Mouse (Mus musculus) MN1 (cell line): ENCODE data around the gene Rhobtb1.

Source experiments
- DNase-seq: peaks from one replicate; pipeline ENCODE4 v3.0.0-alpha.2; 2016; ENCODE audit warnings: low spot score

Gene Rhobtb1

DNA sequence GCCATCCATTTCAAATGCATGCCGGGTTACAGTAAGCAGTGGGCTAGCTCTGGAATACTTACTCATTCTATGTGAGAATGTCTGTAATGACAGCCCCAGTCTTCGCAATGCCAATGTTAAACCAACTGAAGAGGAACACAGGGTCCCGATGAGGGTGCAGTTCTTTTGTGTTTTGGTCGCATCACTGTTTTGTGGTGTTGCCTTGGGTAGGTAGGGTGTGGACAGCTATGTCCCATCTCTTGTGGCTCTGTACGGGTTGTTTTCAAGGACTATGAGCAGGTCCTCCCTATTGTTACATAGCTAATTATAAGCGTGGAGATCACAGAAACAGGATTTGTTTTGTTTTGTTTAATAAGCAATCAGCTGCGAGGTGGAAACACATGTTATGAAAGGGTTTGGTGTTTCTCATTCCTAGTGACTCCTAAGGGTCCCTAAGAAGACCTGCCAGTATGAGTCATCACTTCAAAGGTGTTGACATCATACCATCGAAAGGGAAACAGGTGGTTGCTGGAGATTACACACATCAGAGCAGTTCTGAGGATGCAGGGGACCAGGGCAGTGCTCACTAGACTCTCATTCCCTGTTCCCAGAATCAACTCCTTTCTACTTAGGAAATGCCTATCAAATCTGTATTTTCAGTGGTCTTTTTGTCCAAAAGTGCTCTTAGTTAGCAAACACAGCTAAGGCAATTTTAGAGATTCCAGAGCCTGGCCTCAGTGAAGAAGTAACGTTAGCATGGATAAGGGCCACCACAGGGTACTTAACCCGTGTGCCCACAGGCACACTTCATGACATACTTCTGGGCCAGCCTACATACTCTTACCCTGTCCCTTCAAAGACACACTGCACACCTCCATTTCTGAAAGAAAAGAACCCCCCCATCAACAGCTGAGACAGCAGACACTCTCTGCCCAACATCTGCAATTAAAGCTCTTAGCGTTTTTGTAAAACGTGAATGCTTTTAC is 124.9 kb downstream of the Rhobtb1 start:
- no peak for DNase-seq

DNA sequence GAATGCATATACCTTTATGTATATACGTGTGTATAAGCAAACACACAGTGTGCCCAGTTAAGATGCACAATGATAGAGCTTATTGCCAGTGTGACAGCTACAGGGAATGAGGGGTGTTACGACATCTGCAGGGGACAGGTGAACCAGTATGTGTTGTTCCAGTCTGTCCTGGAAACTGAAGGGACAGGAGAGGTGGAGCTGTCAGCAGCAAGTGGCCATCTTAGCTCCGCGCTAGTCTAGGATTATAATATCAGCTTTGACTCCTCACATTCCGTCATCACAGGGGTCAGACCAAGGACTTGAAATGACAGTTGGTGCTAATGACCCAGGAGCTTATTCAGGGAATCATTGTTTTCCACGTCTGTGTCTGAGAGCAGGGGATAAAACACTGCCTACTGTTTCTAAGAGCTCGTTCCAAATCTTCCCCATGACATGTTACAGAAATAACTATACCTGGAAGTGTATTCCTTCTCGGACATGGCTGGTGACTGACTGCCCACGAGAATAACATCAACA is 125.7 kb downstream of the Rhobtb1 start:
- DNase-seq, result no peak

DNA sequence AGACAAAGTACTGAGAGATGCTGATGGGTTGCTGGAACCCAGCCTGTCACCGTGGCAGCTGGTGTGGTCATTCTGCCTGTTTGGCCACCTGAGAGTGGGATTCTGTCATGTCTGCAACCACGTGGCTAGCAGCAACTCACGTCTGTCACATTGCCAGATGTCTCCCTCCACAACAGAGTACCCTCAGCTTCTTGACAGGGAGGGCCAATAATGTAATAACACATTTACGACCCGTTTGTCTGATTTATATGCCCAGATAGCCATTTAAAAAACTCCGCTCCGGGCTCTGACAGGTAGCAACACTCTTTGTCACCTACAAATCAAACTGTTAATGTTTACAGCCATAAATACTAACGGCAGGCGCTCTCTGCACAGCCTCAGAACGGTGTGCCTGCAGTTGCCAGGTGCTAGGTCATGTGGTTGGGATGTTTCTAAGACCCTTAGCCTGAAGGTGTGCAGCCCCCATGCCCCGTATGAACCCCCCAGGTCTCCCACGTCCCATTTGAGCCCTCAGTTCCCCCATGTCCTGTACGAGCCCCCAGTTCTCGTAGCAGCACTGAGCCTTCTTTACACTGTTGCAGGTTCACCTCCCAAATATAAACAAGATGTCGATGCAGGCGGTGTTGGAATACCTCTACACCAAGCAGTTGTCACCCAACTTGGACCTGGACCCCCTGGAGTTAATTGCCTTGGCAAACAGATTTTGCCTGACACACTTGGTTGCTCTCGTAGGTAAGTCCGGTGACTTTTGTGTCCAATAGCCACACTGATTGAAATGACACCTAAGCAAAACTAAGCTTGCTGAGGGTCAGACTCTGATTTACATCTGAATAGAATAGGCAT is 127.8 kb downstream of the Rhobtb1 start:
- DNase-seq, result no peak

DNA sequence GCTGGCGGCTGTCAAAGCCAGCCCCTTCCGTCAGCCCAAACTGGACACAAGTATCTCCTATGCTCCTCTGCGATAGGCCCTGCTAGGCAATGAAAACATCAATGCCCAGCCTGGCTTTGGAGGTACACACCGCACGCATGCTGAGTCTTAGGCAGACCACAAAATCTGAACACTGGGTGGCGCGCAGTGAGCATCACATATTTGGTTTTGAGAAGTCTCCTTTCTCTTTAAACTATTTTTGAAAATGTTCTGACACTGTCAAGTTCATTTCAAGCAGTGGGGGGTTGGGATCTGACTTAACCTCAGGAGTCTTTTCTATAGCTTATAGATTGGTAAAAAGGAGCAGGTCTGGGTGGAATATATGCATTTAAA is 128.4 kb downstream of the Rhobtb1 start:
- DNase-seq, result no peak

DNA sequence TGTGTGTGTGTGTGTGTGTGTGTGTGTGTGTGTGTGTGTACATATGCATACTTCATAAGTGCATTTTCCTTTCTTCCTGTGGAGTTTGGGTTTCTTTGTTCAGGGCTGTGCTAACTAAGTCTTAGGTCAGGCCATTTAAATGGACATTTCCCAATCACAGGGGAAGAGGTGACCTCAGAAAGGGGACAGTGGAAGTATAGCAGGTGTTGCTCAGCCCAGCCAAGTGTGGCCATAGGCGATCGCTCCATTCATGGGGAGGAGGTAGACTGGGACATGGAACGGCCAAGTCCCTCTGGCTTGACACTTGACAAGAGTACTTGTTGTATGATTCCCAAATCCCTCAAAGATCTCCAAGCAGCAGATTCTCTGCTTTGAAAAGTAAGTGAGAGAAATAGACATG is 135.7 kb downstream of the Rhobtb1 start:
- DNase-seq, result no peak

GRCm38 (mm10) chr10:69288086-69288485 is 136.9 kb downstream of the Rhobtb1 start:
- no peak for DNase-seq

DNA sequence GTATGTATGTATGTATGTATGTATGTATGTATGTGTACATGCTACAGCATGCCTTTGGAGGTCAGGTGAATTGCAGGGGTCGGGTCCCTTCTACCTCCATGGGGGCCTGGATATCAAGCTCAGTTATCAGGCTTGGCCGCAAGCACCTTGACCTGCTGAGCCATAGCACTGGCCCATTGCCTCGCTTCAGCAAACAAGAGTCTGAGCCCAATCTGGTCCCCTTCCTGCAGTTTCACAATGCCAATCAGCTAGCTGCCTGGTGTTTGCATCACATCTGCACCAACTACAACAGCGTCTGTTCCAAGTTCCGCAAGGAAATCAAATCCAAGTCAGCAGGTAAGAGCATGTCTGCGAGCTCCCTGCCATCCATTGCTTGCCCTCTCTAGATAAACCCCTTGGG is 137.5 kb downstream of the Rhobtb1 start:
- DNase-seq, result no peak

DNA sequence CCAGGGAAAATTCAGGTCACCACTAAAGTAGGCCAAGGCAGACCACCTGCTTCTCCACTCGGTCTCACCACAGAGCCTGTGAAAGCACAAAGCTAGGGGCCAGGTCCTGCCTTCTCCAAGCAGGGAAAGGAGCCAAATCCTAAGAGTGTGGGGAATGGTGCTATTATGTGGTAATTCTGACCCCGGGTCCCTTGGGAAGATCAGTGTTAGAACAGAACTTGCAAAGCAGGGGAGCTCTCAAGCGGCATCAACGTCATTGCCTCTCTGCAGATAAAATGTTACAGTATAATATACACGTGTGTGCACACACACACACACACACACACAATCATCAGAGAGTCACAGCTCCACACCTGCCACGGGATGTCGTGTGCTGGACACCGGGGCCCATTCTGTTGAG is 139.5 kb downstream of the Rhobtb1 start:
- no peak for DNase-seq

DNA sequence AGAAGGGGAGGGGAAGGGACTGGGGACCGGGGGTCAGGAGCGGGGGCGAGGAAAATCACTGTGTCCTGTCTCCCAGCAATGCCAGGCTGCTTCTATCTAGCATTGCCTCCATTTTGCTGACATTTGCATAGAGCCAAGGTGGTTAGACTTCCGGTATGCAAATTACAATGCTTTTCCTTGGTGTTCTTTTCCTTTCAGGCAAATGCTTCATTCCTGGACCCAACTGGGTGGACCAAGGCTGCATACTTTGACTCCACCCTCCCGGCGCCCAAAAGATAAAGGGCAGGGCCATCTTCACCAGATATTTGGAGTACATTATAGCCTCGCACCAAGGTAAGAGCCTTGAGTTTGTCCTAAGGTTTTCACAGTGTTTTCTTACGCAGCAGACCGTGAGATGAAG is 144.7 kb downstream of the Rhobtb1 start:
- no peak for DNase-seq

DNA sequence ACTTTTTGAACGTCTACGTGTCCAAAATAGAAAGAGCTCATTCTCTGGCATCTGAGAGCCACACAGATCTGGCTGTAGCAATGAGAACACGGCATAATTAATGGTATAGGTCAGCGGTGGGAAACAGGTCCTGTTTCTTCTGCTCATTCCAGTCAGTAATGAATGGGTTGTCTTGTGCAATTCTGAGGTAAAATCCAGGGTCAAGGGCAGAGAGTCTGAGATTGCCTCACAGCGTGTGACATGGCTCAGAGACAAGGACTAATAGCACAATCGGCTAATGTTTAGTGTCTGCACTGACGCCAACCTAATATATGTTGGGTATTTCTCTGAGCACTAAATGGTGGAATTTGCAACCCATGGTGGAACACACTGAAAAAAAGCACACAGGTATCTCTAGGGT is 148.8 kb downstream of the Rhobtb1 start:
- no peak for DNase-seq

- DNase-seq, result no peak
Observed at GRCm38 (mm10) chr10:69302667-69303066, 151.4 kb downstream of the Rhobtb1 start.

GRCm38 (mm10) chr10:69304819-69305218 is 153.6 kb downstream of the Rhobtb1 start:
- no peak for DNase-seq

GRCm38 (mm10) chr10:69305600-69305999 is 154.4 kb downstream of the Rhobtb1 start:
- DNase-seq, result no peak

DNA sequence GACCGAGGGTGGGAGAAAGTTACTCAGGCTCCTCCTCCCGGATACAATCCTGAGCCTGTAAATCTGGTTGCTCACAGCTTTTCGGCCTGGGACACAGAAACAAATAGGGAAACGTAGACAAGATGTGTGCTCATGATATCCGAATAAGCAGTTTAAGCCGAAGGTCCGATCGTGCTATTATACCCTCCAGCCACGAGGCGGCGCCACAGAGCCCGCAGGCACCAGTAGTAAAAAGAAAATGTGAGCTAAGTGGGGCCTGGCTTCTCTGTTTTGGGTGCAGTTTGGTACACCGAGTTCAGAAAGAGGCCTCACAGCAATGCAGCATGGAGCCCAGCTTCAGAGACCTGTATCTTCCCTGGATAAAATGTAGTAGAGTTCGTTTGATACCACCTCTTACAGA is 155.0 kb downstream of the Rhobtb1 start:
- DNase-seq, result peak; percentile 21

DNA sequence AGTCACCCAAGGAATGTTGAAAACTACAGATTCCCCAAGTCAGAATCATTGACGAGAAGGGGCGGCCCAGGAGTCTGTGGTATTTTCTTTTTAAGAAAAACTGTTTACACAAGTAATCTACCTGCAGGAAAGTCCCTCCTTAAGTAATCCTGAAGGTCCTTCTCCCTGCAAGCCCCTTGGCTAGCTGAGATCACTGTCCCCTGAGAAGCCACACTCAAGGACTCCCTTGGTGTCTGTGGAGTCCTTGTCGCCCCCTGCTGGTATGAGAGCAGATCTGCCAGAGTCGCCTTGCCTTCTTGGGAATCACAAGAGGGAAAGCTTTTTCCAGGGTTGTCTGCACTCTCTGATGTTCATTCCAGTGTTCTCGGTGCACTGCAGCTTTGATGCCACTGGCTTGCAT is 155.8 kb downstream of the Rhobtb1 start:
- peak; percentile 72 for DNase-seq

DNA sequence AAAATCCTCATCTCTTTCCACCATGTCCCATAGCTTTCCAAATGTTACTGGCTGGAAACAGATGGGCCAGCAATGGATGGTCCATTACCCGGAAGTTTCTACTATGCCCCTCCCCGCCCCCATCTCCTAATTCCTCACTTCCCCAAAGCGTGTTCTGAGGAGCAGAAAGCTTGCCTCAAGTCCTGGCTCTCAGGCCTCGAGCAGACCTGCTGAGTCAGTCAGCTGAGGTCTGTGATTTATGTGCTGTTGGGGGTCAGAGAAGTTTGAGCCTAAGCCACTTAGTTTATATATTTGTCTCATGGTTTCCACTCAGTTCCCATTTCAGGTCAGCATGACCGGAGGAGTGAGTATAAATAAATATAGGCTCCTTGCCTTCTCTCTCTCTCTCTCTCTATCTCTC is 157.9 kb downstream of the Rhobtb1 start:
- DNase-seq, result no peak

DNA sequence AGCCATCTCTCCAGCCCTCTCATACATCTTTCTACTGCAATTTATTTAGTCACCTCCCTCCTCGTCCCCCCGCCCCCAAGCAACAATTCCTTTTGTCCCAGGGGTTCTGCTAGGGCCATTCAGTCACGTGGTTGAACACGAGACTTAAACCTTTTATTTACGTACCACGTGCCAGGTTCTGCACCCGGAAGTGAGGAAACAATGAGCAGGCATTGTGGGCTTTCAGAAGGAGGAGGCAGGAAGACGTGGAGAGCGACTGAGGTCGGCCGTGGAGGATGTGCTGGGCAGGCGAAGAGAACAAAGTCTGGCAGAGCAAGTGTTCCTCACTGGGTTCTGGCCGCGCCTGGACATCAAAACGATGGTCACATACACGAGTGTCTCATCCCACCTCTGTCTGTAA is 160.6 kb downstream of the Rhobtb1 start:
- DNase-seq, result no peak

DNA sequence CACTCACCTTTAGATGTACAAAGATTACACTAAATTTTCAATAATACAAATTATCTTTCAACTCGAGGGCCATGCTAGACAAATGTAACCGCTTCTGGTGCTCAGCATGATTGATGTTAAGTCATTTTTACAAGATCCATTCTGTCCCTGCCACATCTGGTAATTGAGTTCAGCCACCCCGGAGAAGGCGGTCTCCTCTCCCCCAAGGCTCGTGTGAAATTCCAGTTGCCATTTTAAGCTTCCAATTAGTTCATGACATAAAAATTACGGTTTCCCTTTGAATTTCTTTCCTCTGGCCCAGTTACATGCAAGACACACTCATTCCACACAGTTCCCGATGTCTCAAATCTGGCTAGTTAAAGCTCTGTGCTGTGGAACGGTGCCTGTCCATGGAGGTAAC is 162.7 kb downstream of the Rhobtb1 start:
- no peak for DNase-seq

- DNase-seq, result no peak
Observed at GRCm38 (mm10) chr10:69318514-69318913, 167.3 kb downstream of the Rhobtb1 start.

DNA sequence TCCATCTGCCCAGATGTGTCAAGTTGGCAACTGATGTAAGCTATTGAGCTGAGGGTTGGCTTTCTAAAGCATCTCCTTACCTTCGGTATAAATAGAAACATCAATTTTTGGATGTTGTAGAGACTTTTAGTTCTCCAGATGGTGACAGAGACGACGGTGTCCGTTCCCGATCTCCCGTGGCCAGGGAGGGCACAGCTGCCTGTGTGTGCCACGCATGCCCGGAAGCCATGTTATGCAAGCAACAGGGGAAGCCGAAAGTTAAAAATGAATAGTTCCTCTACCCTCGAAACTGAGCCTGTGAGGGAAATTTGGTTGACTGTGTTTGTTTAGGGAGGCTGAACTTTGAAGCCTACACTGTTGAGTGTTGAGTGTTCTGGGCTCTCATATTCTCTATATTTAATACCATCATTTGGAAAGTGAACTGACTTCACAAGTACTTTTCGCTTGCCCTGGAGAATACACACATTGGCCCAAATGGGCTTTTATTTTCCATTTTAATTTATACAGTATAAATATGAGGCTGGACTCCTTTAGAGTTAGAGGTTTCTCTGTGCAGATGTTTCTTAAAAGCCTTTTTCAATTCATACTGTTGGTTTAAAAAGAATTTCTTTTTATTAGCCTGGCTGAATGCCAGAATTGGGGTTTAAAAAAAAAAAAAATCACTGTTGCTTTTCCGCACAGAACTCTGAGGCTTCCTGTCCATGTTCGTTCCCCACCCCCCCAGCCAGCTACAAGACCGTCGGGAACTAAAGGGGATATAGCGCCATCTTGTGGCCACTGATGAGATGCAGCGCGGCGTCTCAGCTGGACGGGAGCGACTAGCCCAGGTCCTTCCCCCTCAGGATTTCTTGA is 169.7 kb downstream of the Rhobtb1 start:
- DNase-seq, result peak; percentile 49

DNA sequence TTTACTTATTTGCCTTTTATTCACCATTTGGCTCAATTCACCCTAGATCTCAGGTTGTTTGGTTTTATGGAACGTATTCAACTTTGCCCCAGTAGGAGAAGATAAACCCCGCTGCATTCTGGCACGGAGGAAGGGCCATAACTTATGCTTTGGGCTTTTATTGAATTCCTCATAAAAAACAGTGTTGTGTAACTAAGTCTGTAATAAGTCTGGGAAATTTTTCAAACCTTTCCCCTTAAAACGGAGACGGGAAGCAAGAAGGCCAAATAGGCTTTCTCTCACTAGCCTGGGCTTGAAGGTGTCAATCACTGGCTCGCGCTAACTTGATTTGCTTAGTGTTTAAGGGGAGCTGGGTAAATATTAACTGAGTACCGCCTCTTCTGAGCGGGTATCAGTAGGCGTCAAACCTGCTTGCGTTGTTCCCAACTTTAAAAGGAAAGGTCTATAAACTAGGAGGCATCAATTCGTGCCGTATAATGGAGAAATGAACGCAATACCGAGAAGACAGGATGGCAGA is 170.3 kb downstream of the Rhobtb1 start:
- no peak for DNase-seq

- no peak for DNase-seq
Observed at GRCm38 (mm10) chr10:69323986-69324385, 172.8 kb downstream of the Rhobtb1 start.
